Comparison of ENCODE assay signal across 24 mouse cellular contexts in the genomic region with DNA sequence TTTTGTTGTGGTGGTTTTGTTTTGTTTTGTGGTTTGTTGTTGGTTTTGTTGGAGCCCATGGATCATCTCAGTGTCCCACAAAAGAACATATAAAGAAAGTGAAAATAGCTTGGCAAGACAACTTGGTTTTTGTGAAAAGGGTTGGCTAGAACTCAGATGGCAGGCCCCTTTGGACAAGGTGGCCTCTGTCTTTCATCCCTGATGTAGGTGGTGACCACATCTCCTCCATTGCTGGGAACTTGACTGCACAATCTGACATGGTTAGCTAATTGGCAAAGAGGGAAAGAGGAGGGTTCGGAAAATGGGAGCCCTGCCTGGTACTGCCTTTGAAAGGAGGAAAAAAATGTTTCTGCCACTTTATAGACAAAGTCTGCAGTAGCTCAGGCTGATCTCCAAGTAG. TPM values are rescaled to one million over a fixed set of nuclear protein-coding genes. Genes with fewer than 3 reads are reported as not detected.
A peak's percentile ranks its signal among the peaks of the same experiment; 100 is the strongest.
DNase-seq lines count a peak whose midpoint lies in the region; ATAC-seq lines count a peak whose summit lies in the region.
"Had no signal": no experiment of that assay in that cellular context is flagged by ENCODE, and none has a peak within 500 bp of the region (broad histone marks: within the 10 kb centered on the region; RNA-seq: fewer than 3 reads in every experiment).

No protein-coding gene starts in this region.

- no peak overlapping the region for H3K27ac ChIP-seq in forebrain, embryonic 14.5 days (ENCODE audit: low read depth, low read length)
- H3K27ac ChIP-seq in forebrain, embryonic 12.5 days: no peak overlapping the region
- H3K27ac ChIP-seq in hindbrain, embryonic 14.5 days: no peak overlapping the region
- H3K27ac ChIP-seq in hindbrain, embryonic 13.5 days: no peak overlapping the region
- no peak overlapping the region for H3K27ac ChIP-seq in neural tube, embryonic 15.5 days (replicated peaks)
- H3K27ac ChIP-seq: embryonic facial prominence, embryonic 13.5 days; heart, embryonic 10.5 days had no signal

- no peaks in the 10 kb centered on the region for H3K9me3 ChIP-seq in forebrain, embryonic 14.5 days (replicated peaks; ENCODE audit: control insufficient read depth, low read length)
- H3K9me3 ChIP-seq in forebrain, embryonic 12.5 days: no peaks in the 10 kb centered on the region
- H3K9me3 ChIP-seq in hindbrain, embryonic 14.5 days (ENCODE audit: control insufficient read depth, low read length): no peaks in the 10 kb centered on the region
- no peaks in the 10 kb centered on the region for H3K9me3 ChIP-seq in hindbrain, embryonic 13.5 days
- no peaks in the 10 kb centered on the region for H3K9me3 ChIP-seq in neural tube, embryonic 15.5 days (replicated peaks)
- H3K9me3 ChIP-seq: embryonic facial prominence, embryonic 13.5 days; G1E; heart, embryonic 10.5 days had no signal

- ATAC-seq in forebrain, embryonic 14.5 days: no peak; the same call in 1 of the 2 replicates
- no peak for ATAC-seq in forebrain, embryonic 12.5 days (ENCODE audit: low FRiP score)
- ATAC-seq in hindbrain, embryonic 14.5 days (ENCODE audit: low FRiP score): peak; percentile 55; the same call in 1 of the 2 replicates
- no peak for ATAC-seq in hindbrain, embryonic 13.5 days (ENCODE audit: low FRiP score)
- peak; percentile 47; the same call in 1 of the 2 replicates for ATAC-seq in neural tube, embryonic 15.5 days (ENCODE audit: low FRiP score)
- ATAC-seq: CD4-positive, CD25-positive, alpha-beta regulatory T cell, adult 4 months; inflammation-experienced regulatory T-cells, adult 6 months; intestine, postnatal 0 days had no signal

- no peaks in the 10 kb centered on the region for H3K27me3 ChIP-seq in forebrain, embryonic 14.5 days (replicated peaks; ENCODE audit: control insufficient read depth, insufficient read depth, low read length)
- peaks cover 21% of the 10 kb centered on the region for H3K27me3 ChIP-seq in forebrain, embryonic 12.5 days
- H3K27me3 ChIP-seq in hindbrain, embryonic 14.5 days (ENCODE audit: control insufficient read depth, insufficient read depth, low read length): no peaks in the 10 kb centered on the region; the same call in 1 of the 2 replicates
- peaks cover 16% of the 10 kb centered on the region; the same call in 1 of the 2 replicates for H3K27me3 ChIP-seq in hindbrain, embryonic 13.5 days
- H3K27me3 ChIP-seq in neural tube, embryonic 15.5 days (replicated peaks): peaks cover 10% of the 10 kb centered on the region; the same call in 1 of the 2 replicates

- no peak overlapping the region for H3K4me2 ChIP-seq in forebrain, embryonic 14.5 days (ENCODE audit: low read length)
- H3K4me2 ChIP-seq in forebrain, embryonic 12.5 days: no peak overlapping the region
- H3K4me2 ChIP-seq in hindbrain, embryonic 14.5 days (replicated peaks): no peak overlapping the region
- H3K4me2 ChIP-seq in hindbrain, embryonic 13.5 days: no peak overlapping the region
- H3K4me2 ChIP-seq in neural tube, embryonic 15.5 days: no peak overlapping the region
- H3K4me2 ChIP-seq: embryonic facial prominence, embryonic 13.5 days had no signal

- no peak overlapping the region for H3K4me3 ChIP-seq in forebrain, embryonic 14.5 days (ENCODE audit: low read depth, low read length)
- no peak overlapping the region for H3K4me3 ChIP-seq in forebrain, embryonic 12.5 days (replicated peaks)
- H3K4me3 ChIP-seq in hindbrain, embryonic 14.5 days (replicated peaks; ENCODE audit: low read length): no peak overlapping the region
- no peak overlapping the region for H3K4me3 ChIP-seq in hindbrain, embryonic 13.5 days
- H3K4me3 ChIP-seq in neural tube, embryonic 15.5 days (replicated peaks): no peak overlapping the region
- H3K4me3 ChIP-seq: embryonic facial prominence, embryonic 13.5 days; heart, embryonic 10.5 days had no signal

- no peaks in the 10 kb centered on the region for H3K4me1 ChIP-seq in forebrain, embryonic 14.5 days (ENCODE audit: control insufficient read depth, insufficient read depth, low read length)
- H3K4me1 ChIP-seq in forebrain, embryonic 12.5 days: no peaks in the 10 kb centered on the region
- H3K4me1 ChIP-seq in hindbrain, embryonic 14.5 days (replicated peaks; ENCODE audit: control insufficient read depth, insufficient read depth, low read length): no peaks in the 10 kb centered on the region
- no peaks in the 10 kb centered on the region for H3K4me1 ChIP-seq in hindbrain, embryonic 13.5 days (replicated peaks)
- no peaks in the 10 kb centered on the region for H3K4me1 ChIP-seq in neural tube, embryonic 15.5 days
- H3K4me1 ChIP-seq: embryonic facial prominence, embryonic 13.5 days; heart, embryonic 10.5 days had no signal

- WGBS in forebrain, embryonic 14.5 days: 60% methylated on average over 1 of the region's 1 CpGs
- 63% methylated on average over 1 of the region's 1 CpGs for WGBS in forebrain, embryonic 12.5 days
- WGBS in hindbrain, embryonic 14.5 days: 67% methylated on average over 1 of the region's 1 CpGs
- 76% methylated on average over 1 of the region's 1 CpGs for WGBS in hindbrain, embryonic 13.5 days
- 82% methylated on average over 1 of the region's 1 CpGs for WGBS in neural tube, embryonic 15.5 days

- no peak overlapping the region for H3K9ac ChIP-seq in forebrain, embryonic 14.5 days (ENCODE audit: low read length)
- no peak overlapping the region for H3K9ac ChIP-seq in forebrain, embryonic 12.5 days
- H3K9ac ChIP-seq in hindbrain, embryonic 14.5 days: no peak overlapping the region
- no peak overlapping the region for H3K9ac ChIP-seq in hindbrain, embryonic 13.5 days
- no peak overlapping the region for H3K9ac ChIP-seq in neural tube, embryonic 15.5 days (replicated peaks)
- H3K9ac ChIP-seq: embryonic facial prominence, embryonic 13.5 days had no signal

- no peaks in the 10 kb centered on the region for H3K36me3 ChIP-seq in forebrain, embryonic 14.5 days (ENCODE audit: control insufficient read depth, insufficient read depth, low read length)
- no peaks in the 10 kb centered on the region for H3K36me3 ChIP-seq in forebrain, embryonic 12.5 days (replicated peaks)
- H3K36me3 ChIP-seq in hindbrain, embryonic 14.5 days (replicated peaks; ENCODE audit: control insufficient read depth, insufficient read depth): no peaks in the 10 kb centered on the region
- H3K36me3 ChIP-seq in hindbrain, embryonic 13.5 days: no peaks in the 10 kb centered on the region
- no peaks in the 10 kb centered on the region for H3K36me3 ChIP-seq in neural tube, embryonic 15.5 days
- H3K36me3 ChIP-seq: embryonic facial prominence, embryonic 13.5 days; G1E; heart, embryonic 10.5 days had no signal

- peak; percentile 28 for DNase-seq in forebrain, embryonic 14.5 days (ENCODE audit: low spot score)
- DNase-seq in hindbrain, embryonic 14.5 days (ENCODE audit: low spot score): no peak
- DNase-seq in layer of hippocampus, adult 9-11 months: peak; percentile 1
- DNase-seq in layer of hippocampus, adult 11-12 months (ENCODE audit: low spot score): no peak
- no peak for DNase-seq in neural tube, embryonic 10.5 days (ENCODE audit: extremely low spot score, low spot score)
- DNase-seq: adrenal gland, postnatal 10 days; B cell, adult 2 months; cerebellum, adult 11-12 months; cerebellum, adult 9-10 months; cerebellum, postnatal 25 days; gastrocnemius, postnatal 10 days; heart, adult 18-20 months; heart, postnatal 10 days; heart, postnatal 4 days had no signal

RNA-seq across cellular contexts. Expression of a gene that starts 46.1 kb away (rescaled TPM):
- polyA plus RNA-seq in forebrain, embryonic 14.5 days (2014; fragmentation: Nextera tagmentation; extraction: Ambion mirVana): 2.7 and 3.2 TPM in 2 replicates
- polyA plus RNA-seq in forebrain, embryonic 12.5 days (2016; fragmentation: Nextera tagmentation; extraction: Ambion mirVana): 0.55 and 0.89 TPM in 2 replicates
- 4.9 and 5.0 TPM in 2 replicates for polyA plus RNA-seq in hindbrain, embryonic 14.5 days (2014; fragmentation: Nextera tagmentation; extraction: Ambion mirVana)
- polyA plus RNA-seq in hindbrain, embryonic 13.5 days (2015; fragmentation: Nextera tagmentation; extraction: Ambion mirVana): 2.3 and 2.6 TPM in 2 replicates
- 3.7 and 4.6 TPM in 2 replicates for polyA plus RNA-seq in neural tube, embryonic 15.5 days (2015; fragmentation: Nextera tagmentation; extraction: Ambion mirVana)
- polyA plus RNA-seq: CD4-positive, CD25-positive, alpha-beta regulatory T cell, adult 4 months; G1E; heart, embryonic 10.5 days; heart, embryonic 14.5 days; inflammation-experienced regulatory T-cells, adult 6 months had no signal

Comparison
In these comparisons a context has a peak if more than half of its experiments do, and no peak if none do; other contexts are left out.
1. ATAC-seq: peak in hindbrain, embryonic 14.5 days (single experiment) and neural tube, embryonic 15.5 days (single experiment); none in forebrain, embryonic 14.5 days (single experiment), forebrain, embryonic 12.5 days (single experiment) and hindbrain, embryonic 13.5 days (single experiment).
2. DNase-seq: peak in forebrain, embryonic 14.5 days (single experiment) and layer of hippocampus, adult 9-11 months (single experiment); none in hindbrain, embryonic 14.5 days (single experiment), layer of hippocampus, adult 11-12 months (single experiment) and neural tube, embryonic 10.5 days (single experiment).